ENCODE assay signal across 6 mouse cellular contexts in the genomic region with DNA sequence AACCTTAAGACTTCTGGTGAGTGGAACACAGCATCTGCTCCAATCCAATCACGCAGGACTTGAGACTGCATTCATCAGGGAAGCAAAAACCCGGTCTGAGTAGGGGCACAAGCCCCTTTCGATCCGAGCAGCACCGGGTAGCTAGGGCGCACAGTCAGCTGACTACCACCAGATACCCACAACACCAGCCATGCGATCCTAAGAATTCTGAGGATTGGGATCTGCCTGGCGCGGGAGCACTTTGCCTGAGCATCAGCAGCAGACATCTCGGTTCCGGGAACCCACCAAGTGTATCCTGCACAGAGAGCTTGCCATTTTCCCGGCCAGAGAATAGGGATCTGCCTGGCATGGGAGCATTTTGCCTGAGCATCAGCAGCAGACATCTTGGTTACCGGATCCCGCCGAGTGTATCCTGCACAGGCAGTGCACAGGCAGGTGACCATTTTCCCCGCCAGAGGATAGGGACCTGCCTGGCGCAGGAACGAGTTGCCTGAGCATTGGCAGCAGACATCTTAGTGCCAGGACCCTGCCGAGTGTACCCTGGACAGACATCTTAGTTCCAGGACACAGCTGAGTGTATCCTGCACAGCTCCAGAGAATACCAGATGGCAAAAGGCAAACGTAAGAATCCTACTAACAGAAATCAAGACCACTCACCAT. TPM values are rescaled to one million over a fixed set of nuclear protein-coding genes. Genes with fewer than 3 reads are reported as not detected.
DNase-seq lines count a peak whose midpoint lies in the region; TF ChIP-seq lines count a peak whose summit lies in the region.
"Not testable (repeated sequence)": the region's sequence is repeated elsewhere in the genome, so short reads cannot be mapped to it uniquely, and the experiment has no call there.

No protein-coding gene starts in this region.

- H3K4me3 ChIP-seq in E14TG2a.4 (replicated peaks; ENCODE audit: low read length) (peak overlapping the region; percentile 77), ES-E14 (ENCODE audit: insufficient read depth in 1 of 2, low read depth in 1 of 2, low read length in 2 of 2, poor library complexity in 1 of 2, severe bottlenecking in 1 of 2) (peak overlapping the region; percentile 57 to 78)
- not testable (repeated sequence) for H3K4me3 ChIP-seq in cerebellum, adult 2 months (replicated peaks; ENCODE audit: insufficient read depth, low read depth, low read length)

- not testable (repeated sequence) for TF ChIP-seq POLR2A in cerebellum, adult 2 months (IDR thresholded peaks at IDR 0.05; ENCODE audit: borderline replicate concordance, insufficient read depth, low read length)

- H3K9me3 ChIP-seq in E14TG2a.4 (ENCODE audit: low read length); ES-E14 (ENCODE audit: control insufficient read depth, insufficient read depth, low read depth, low read length): not testable (repeated sequence)

- TF ChIP-seq CTCF in E14TG2a.4 (conservative IDR thresholded peaks at IDR 0.05; ENCODE audit: low read length); cerebellum, adult 2 months (IDR thresholded peaks at IDR 0.05; ENCODE audit: borderline replicate concordance, insufficient read depth, low read depth, low read length): not testable (repeated sequence)

- H3K27ac ChIP-seq in ES-E14 (ENCODE audit: insufficient read depth, low read depth, low read length, poor library complexity, severe bottlenecking); cerebellum, adult 2 months (ENCODE audit: insufficient read depth, low read length): not testable (repeated sequence)

- peak overlapping the region; percentile 30 for H3K9ac ChIP-seq in ES-E14 (ENCODE audit: insufficient read depth, low read depth, low read length, poor library complexity, severe bottlenecking)

- not testable (repeated sequence) for H3K27me3 ChIP-seq in E14TG2a.4 (ENCODE audit: insufficient read depth, low read length); cerebellum, adult 2 months (ENCODE audit: control insufficient read depth, insufficient read depth, low read length)

- not testable (repeated sequence) for H3K36me3 ChIP-seq in E14TG2a.4 (ENCODE audit: insufficient read depth, low read length); ES-E14 (ENCODE audit: control insufficient read depth, insufficient read depth, low read length, poor library complexity, severe bottlenecking)

- not testable (repeated sequence) for H3K4me1 ChIP-seq in E14TG2a.4 (replicated peaks; ENCODE audit: low read depth, low read length); ES-E14 (ENCODE audit: control insufficient read depth in 2 of 2, insufficient read depth in 2 of 2, low read length in 2 of 2, poor library complexity in 1 of 2); cerebellum, adult 2 months (ENCODE audit: control insufficient read depth, insufficient read depth, low read length)

- in situ Hi-C loops in ES-E14 (cut with MboI; ENCODE audit: low sequenced_read_pairs in 2 of 2, unreplicated experiment in 2 of 2), result not testable (repeated sequence)

- WGBS in cerebellum, adult 2 months, result 84% methylated on average over 20 of the region's 20 CpGs

- DNase-seq in ES-E14 (ENCODE audit: low read depth, low spot score) (peak; percentile 25), ZHBTc4 (ENCODE audit: low read depth, low spot score) (peak; percentile 77)
- peak; percentile 2 for DNase-seq in cerebellum, adult 11 months
- peak; percentile 24 to 53 for DNase-seq in cerebellum, adult 2 months
- peak; percentile 63 for DNase-seq in cerebellum, adult 9-11 months

RNA-seq across cellular contexts. Expression of a gene that starts 58.8 kb away (rescaled TPM):
- total RNA-seq in ES-E14 (2012; rRNA removed), result 3.5 and 7.6 TPM in 2 replicates
- 0.57 and 0.72 TPM in 2 replicates for polyA plus RNA-seq in cerebellum, adult 2 months (2012; rRNA removed)

Comparison
In these comparisons a context has a peak if more than half of its experiments do, and no peak if none do; other contexts are left out.
1. DNase-seq: peak in every context shown above with its lines; median percentile 77 in ZHBTc4; 63 in cerebellum, adult 9-11 months; 38 in cerebellum, adult 2 months; 25 in ES-E14; 2 in cerebellum, adult 11 months.